Comparison of ENCODE assay signal across 9 mouse cellular contexts in the genomic region with DNA sequence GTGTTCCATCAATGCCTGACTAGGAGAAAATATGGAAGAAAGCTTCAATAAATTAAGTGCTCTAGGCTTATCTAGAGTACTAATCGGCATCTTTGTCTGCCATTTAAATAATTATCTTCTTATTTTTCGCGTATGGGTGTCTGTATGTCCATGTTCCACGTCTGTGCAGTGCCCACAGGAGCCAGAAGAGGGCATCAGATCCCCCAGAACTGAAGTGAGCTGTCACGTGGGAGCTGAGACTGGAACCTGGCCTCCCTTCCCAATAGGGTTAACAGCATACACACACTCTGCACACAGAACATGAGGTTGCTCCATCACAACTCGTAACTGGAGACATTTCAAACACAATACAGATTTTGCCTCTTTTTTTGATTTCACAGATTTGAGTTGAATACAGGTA.
DNase-seq lines count a peak whose midpoint lies in the region; TF ChIP-seq lines count a peak whose summit lies in the region.
"Had no signal": no experiment of that assay in that cellular context is flagged by ENCODE, and none has a peak within 500 bp of the region (broad histone marks: within the 10 kb centered on the region; RNA-seq: fewer than 3 reads in every experiment).

No protein-coding gene starts in this region.

- no peak overlapping the region for H3K27ac ChIP-seq in cortical plate, adult 2 months (ENCODE audit: insufficient read depth, low read length)
- H3K27ac ChIP-seq: macrophage had no signal

- TF ChIP-seq POLR2A in cortical plate, adult 2 months (IDR thresholded peaks at IDR 0.05; ENCODE audit: extremely low read depth, insufficient read depth, low read length) = no peak

- H3K4me3 ChIP-seq in cortical plate, adult 2 months (ENCODE audit: insufficient read depth, low read length) = no peak overlapping the region

- peak; percentile 11 for DNase-seq in cerebellum, adult 8-10 months
- no peak for DNase-seq in cerebellum, adult 11-12 months
- peak; percentile 26 for DNase-seq in ovary, postnatal 36 days (ENCODE audit: low spot score)
- no peak for DNase-seq in ovary, adult 18-20 months (ENCODE audit: low spot score)
- peak; percentile 12 to 64 for DNase-seq in kidney, postnatal 36 days
- peak; percentile 16 for DNase-seq in lung, postnatal 25 days (ENCODE audit: low spot score)
- DNase-seq in T-cell, adult 2 months (ENCODE audit: low spot score) = no peak

- peak; percentile 45 for TF ChIP-seq CTCF in cortical plate, adult 2 months (IDR thresholded peaks at IDR 0.05; ENCODE audit: extremely low read depth, insufficient read depth, low read length)

- H3K4me1 ChIP-seq in cortical plate, adult 2 months (ENCODE audit: control insufficient read depth, insufficient read depth, low read length) = no peaks in the 10 kb centered on the region

Comparison
In these comparisons a context has a peak if more than half of its experiments do, and no peak if none do; other contexts are left out.
1. DNase-seq: peak in cerebellum, adult 8-10 months (single experiment), ovary, postnatal 36 days (single experiment), kidney, postnatal 36 days (2 of 2) and lung, postnatal 25 days (single experiment); none in cerebellum, adult 11-12 months (single experiment), ovary, adult 18-20 months (single experiment) and T-cell, adult 2 months (single experiment).